Mouse (Mus musculus) liver, embryonic 16.5 days (tissue): ENCODE data around the gene Nol12. TPM values are rescaled to one million over a fixed set of nuclear protein-coding genes. Genes with fewer than 3 reads are reported as not detected.

Experiments
- ATAC-seq: fragments of 200-750 bp; cut with Nextera tagmentation; 2 replicates; pipeline ENCODE4 v1.8.0; 2017; ENCODE audit warnings: low read depth, mild to moderate bottlenecking, moderate number of reproducible peaks, moderate library complexity
- H3K27ac ChIP-seq: fragments of 300-500 bp; sonication (generic); 2 replicates; pipeline ENCODE4 v1.5.1; 2014; ENCODE audit warnings: mild to moderate bottlenecking, low read length
- H3K27me3 ChIP-seq: fragments of 300-500 bp; sonication (generic); 2 replicates; pipeline ENCODE4 v1.6.1; 2014; ENCODE audit warnings: low read depth, low read length, mixed read lengths; ENCODE audit not compliant: control insufficient read depth, insufficient read depth
- H3K36me3 ChIP-seq: fragments of 300-500 bp; sonication (generic); 2 replicates; pipeline ENCODE4 v1.6.1; 2014; ENCODE audit warnings: mild to moderate bottlenecking; ENCODE audit not compliant: control insufficient read depth, insufficient read depth
- H3K4me1 ChIP-seq: fragments of 300-500 bp; sonication (generic); 2 replicates; pipeline ENCODE4 v1.6.1; 2014; ENCODE audit warnings: low read depth, low read length, mixed read lengths; ENCODE audit not compliant: control insufficient read depth
- H3K4me2 ChIP-seq: fragments of 300-500 bp; sonication (generic); 2 replicates; pipeline ENCODE4 v1.6.1; 2014; ENCODE audit warnings: low read depth, low read length, mixed read lengths
- H3K4me3 ChIP-seq: fragments of 300-500 bp; sonication (generic); 2 replicates; pipeline ENCODE4 v1.5.1; 2014; ENCODE audit warnings: low read depth, mild to moderate bottlenecking, low read length
- H3K9ac ChIP-seq: fragments of 300-500 bp; sonication (generic); 2 replicates; pipeline ENCODE4 v1.6.1; 2014; ENCODE audit warnings: low read depth, low read length
- H3K9me3 ChIP-seq: fragments of 300-500 bp; sonication (generic); replicated peaks from 2 replicates; pipeline ENCODE4 v1.6.1; 2016; ENCODE audit warnings: low read length; ENCODE audit not compliant: control insufficient read depth
- WGBS: fragments of 180-500 bp; shearing (Covaris S2); extraction: QIAGEN DNeasy Blood & Tissue Kit; methylation state at CpG from one replicate; pipeline ENCODE4 v1.1.7; 2014; ENCODE audit not compliant: insufficient replicate concordance; 5-methylcytosine and 5-hydroxymethylcytosine counted together
- polyA plus RNA-seq: library from polyadenylated mRNA; unstranded; fragments of >200 nt; fragmentation: Nextera tagmentation; extraction: Ambion mirVana; gene quantifications from 2 replicates; pipeline ENCODE4 v1.2.1, GENCODE M21; 2015

Gene Nol12
- polyA plus RNA-seq, 1 experiment from 2014 or later = 25.1 TPM

GRCm38 (mm10) chr15:78978875-78979274, 44.1 kb downstream of the Nol12 start:
- no peak overlapping the region for H3K4me2 ChIP-seq
- peak overlapping the region; percentile 63 for H3K27ac ChIP-seq
- no peak overlapping the region for H3K4me3 ChIP-seq
- no peaks in the 10 kb centered on the region for H3K9me3 ChIP-seq
- H3K27me3 ChIP-seq = no peaks in the 10 kb centered on the region
- peaks cover 25% of the 10 kb centered on the region for H3K4me1 ChIP-seq
- 12% methylated on average over 4 of the region's 4 CpGs for WGBS
- H3K36me3 ChIP-seq = no peaks in the 10 kb centered on the region
- H3K9ac ChIP-seq = no peak overlapping the region
- peak; percentile 20 for ATAC-seq

- H3K27me3 ChIP-seq = no peaks in the 10 kb centered on the region
- no peak overlapping the region for H3K4me3 ChIP-seq
- H3K9ac ChIP-seq = no peak overlapping the region
- no peaks in the 10 kb centered on the region for H3K36me3 ChIP-seq
- H3K4me1 ChIP-seq = peaks cover 37% of the 10 kb centered on the region
- H3K9me3 ChIP-seq = no peaks in the 10 kb centered on the region
- H3K27ac ChIP-seq = no peak overlapping the region
- H3K4me2 ChIP-seq = no peak overlapping the region
- ATAC-seq = no peak
- WGBS = 76% methylated on average over 4 of the region's 4 CpGs
Measured at GRCm38 (mm10) chr15:78980084-78980483, 45.4 kb downstream of the Nol12 start.

GRCm38 (mm10) chr15:78982658-78983435, 48.1 kb downstream of the Nol12 start:
- WGBS = under 1% methylated on average over 62 of the region's 67 CpGs
- H3K4me3 ChIP-seq = peak overlapping the region; percentile 99
- no peaks in the 10 kb centered on the region for H3K36me3 ChIP-seq
- H3K9ac ChIP-seq = peak overlapping the region; percentile 96
- H3K9me3 ChIP-seq = no peaks in the 10 kb centered on the region
- H3K4me2 ChIP-seq = peak overlapping the region; percentile 94
- ATAC-seq = peak; percentile 90
- no peaks in the 10 kb centered on the region for H3K27me3 ChIP-seq
- peaks cover 38% of the 10 kb centered on the region for H3K4me1 ChIP-seq
- peak overlapping the region; percentile 98 for H3K27ac ChIP-seq

GRCm38 (mm10) chr15:78983436-78984285, 48.9 kb downstream of the Nol12 start:
- H3K9me3 ChIP-seq = no peaks in the 10 kb centered on the region
- H3K27ac ChIP-seq = peak overlapping the region; percentile 98
- H3K36me3 ChIP-seq = 0 out of 2 replicates have a peak, but pooled peaks cover 3% of the 10 kb centered on the region
- H3K4me2 ChIP-seq = peak overlapping the region; percentile 94
- H3K27me3 ChIP-seq = no peaks in the 10 kb centered on the region
- WGBS = under 1% methylated on average over 21 of the region's 21 CpGs
- H3K9ac ChIP-seq = peak overlapping the region; percentile 96
- peak; percentile 47 for ATAC-seq
- H3K4me3 ChIP-seq = peak overlapping the region; percentile 99
- H3K4me1 ChIP-seq = peaks cover 33% of the 10 kb centered on the region

- Histone ChIP-seq H3K27ac (peak overlapping the region; percentile 98), H3K4me2 (peak overlapping the region; percentile 94), H3K4me1 (peaks cover 27% of the 10 kb centered on the region), H3K27me3 (no peaks in the 10 kb centered on the region), H3K36me3 (0 out of 2 replicates have a peak, but pooled peaks cover 3% of the 10 kb centered on the region), H3K4me3 (peak overlapping the region; percentile 99), H3K9me3 (no peaks in the 10 kb centered on the region), H3K9ac (peak overlapping the region; percentile 96)
- 13% methylated on average over 5 of the region's 5 CpGs for WGBS
- ATAC-seq = no peak
Measured at GRCm38 (mm10) chr15:78984286-78984778, 49.6 kb downstream of the Nol12 start.

GRCm38 (mm10) chr15:78986536-78987220, 51.9 kb downstream of the Nol12 start:
- no peaks in the 10 kb centered on the region for H3K27me3 ChIP-seq
- no peak overlapping the region for H3K27ac ChIP-seq
- no peak overlapping the region for H3K9ac ChIP-seq
- H3K9me3 ChIP-seq = no peaks in the 10 kb centered on the region
- H3K36me3 ChIP-seq = peaks cover 22% of the 10 kb centered on the region
- H3K4me1 ChIP-seq = peaks cover 25% of the 10 kb centered on the region
- ATAC-seq = no peak
- H3K4me2 ChIP-seq = no peak overlapping the region
- 64% methylated on average over 11 of the region's 11 CpGs for WGBS
- no peak overlapping the region for H3K4me3 ChIP-seq

- Histone ChIP-seq H3K27ac (no peak overlapping the region), H3K9ac (no peak overlapping the region), H3K36me3 (peaks cover 40% of the 10 kb centered on the region)
Measured at GRCm38 (mm10) chr15:78988499-78988971, 53.8 kb downstream of the Nol12 start.

GRCm38 (mm10) chr15:78989152-78990092, 54.7 kb downstream of the Nol12 start:
- H3K27me3 ChIP-seq = no peaks in the 10 kb centered on the region
- H3K9me3 ChIP-seq = no peaks in the 10 kb centered on the region
- H3K36me3 ChIP-seq = peaks cover 48% of the 10 kb centered on the region
- no peak for ATAC-seq
- peaks cover 7% of the 10 kb centered on the region for H3K4me1 ChIP-seq
- no peak overlapping the region for H3K9ac ChIP-seq
- H3K4me3 ChIP-seq = no peak overlapping the region
- 78% methylated on average over 14 of the region's 14 CpGs for WGBS
- no peak overlapping the region for H3K4me2 ChIP-seq
- H3K27ac ChIP-seq = no peak overlapping the region

More at GRCm38 (mm10) chr15:78988499-78988971, 53.8 kb downstream of the Nol12 start:
- Histone ChIP-seq H3K4me3 (no peak overlapping the region), H3K4me1 (peaks cover 16% of the 10 kb centered on the region), H3K27me3 (no peaks in the 10 kb centered on the region), H3K4me2 (no peak overlapping the region), H3K9me3 (no peaks in the 10 kb centered on the region)
- no peak for ATAC-seq
- WGBS = 80% methylated on average over 14 of the region's 14 CpGs
